In the genomic region with DNA sequence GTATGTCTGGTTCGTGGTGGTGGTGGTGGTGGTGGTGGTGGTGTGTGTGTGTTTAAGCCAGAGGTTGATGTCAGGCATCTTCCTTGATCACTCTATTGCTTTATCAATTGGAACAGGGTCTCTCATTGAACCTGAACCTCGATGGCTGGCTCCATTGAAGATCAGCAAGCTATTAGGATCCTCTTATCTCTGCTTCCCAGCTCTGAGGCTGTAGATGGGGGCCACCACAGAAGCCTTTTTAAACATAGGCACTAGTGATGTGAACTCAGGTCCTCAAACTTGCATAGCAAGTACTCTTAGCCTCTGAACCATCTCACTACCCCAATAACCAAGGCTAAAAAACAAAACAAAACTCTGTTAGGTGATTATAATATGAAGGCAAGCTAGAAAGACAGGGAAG, we compare ENCODE assay signal across 19 mouse cellular contexts.
"Had no signal": no experiment of that assay in that cellular context is flagged by ENCODE, and none has a peak within 500 bp of the region (broad histone marks: within the 10 kb centered on the region; RNA-seq: fewer than 3 reads in every experiment).

No protein-coding gene starts in this region.

- H3K27me3 ChIP-seq: midbrain, embryonic 12.5 days; neural tube, embryonic 13.5 days; neural tube, embryonic 15.5 days had no signal

- H3K9me3 ChIP-seq: midbrain, embryonic 10.5 days; neural tube, embryonic 13.5 days; neural tube, embryonic 15.5 days had no signal

- H3K36me3 ChIP-seq: midbrain, embryonic 10.5 days; midbrain, embryonic 12.5 days; neural tube, embryonic 13.5 days; neural tube, embryonic 15.5 days had no signal

- DNase-seq: lung, adult 18-20 months; lung, embryonic 14.5 days; lung, postnatal 10 days; lung, postnatal 4 days; midbrain, embryonic 14.5 days; retina, postnatal 1 day; right cerebral cortex, adult 18-20 months; right cerebral cortex, postnatal 25 days; right cerebral cortex, postnatal 4 days; spleen, adult 18-20 months; thymus, adult 18-20 months; thymus, postnatal 14 days; thymus, postnatal 36 days had no signal

- ATAC-seq: midbrain, embryonic 16.5 days had no signal

- H3K9ac ChIP-seq: lung, embryonic 14.5 days; midbrain, embryonic 12.5 days; neural tube, embryonic 13.5 days; neural tube, embryonic 15.5 days had no signal

- H3K27ac ChIP-seq: midbrain, embryonic 10.5 days; midbrain, embryonic 12.5 days; neural tube, embryonic 13.5 days; neural tube, embryonic 15.5 days had no signal

- H3K4me3 ChIP-seq: midbrain, embryonic 10.5 days; midbrain, embryonic 12.5 days; myocyte; neural tube, embryonic 13.5 days; neural tube, embryonic 15.5 days had no signal

- H3K4me1 ChIP-seq: midbrain, embryonic 10.5 days; midbrain, embryonic 12.5 days; neural tube, embryonic 13.5 days; neural tube, embryonic 15.5 days had no signal

- H3K4me2 ChIP-seq: lung, embryonic 14.5 days; midbrain, embryonic 12.5 days; neural tube, embryonic 13.5 days; neural tube, embryonic 15.5 days had no signal
